Mouse (Mus musculus) brown adipose tissue, adult 24 weeks (tissue): Measurements from ENCODE around the gene Map4k3. TPM values are rescaled to one million over a fixed set of nuclear protein-coding genes. Genes with fewer than 3 reads are reported as not detected.

Source experiments
- polyA plus RNA-seq: library from polyadenylated mRNA; stranded (reverse); fragments of >200 nt; gene quantifications from 2 replicates; pipeline ENCODE4 v1.2.4, GENCODE M21; 2012; ENCODE audit not compliant: missing spikeins, insufficient read depth, insufficient read length

The Map4k3 gene
- polyA plus RNA-seq, 1 experiment: 16.6 TPM

Other genes with a start within 250 kb of the Map4k3 start
- gene Sos1, start 248.0 kb downstream of the Map4k3 start, polyA plus RNA-seq: 8.2 and 9.8 TPM in 2 replicates
- gene Cdkl4, start 150.7 kb downstream of the Map4k3 start, polyA plus RNA-seq: not detected in 2 replicates
- gene Tmem178, start 216.1 kb upstream of the Map4k3 start, polyA plus RNA-seq: not detected in 2 replicates